Mouse (Mus musculus): ENCODE measurements around the gene Dkk2. TPM values are rescaled to one million over a fixed set of nuclear protein-coding genes. Genes with fewer than 3 reads are reported as not detected.
A peak's percentile ranks its signal among the peaks of the same experiment; 100 is the strongest.

The Dkk2 gene
- polyA plus RNA-seq, 1 experiment from 2014 or later = 6.4 TPM

- H3K4me1 ChIP-seq = peaks cover 32% of the 10 kb centered on the region
- WGBS = 1% methylated on average over 23 of the region's 23 CpGs
- H3K27ac ChIP-seq = no peak overlapping the region
- H3K9me3 ChIP-seq = no peaks in the 10 kb centered on the region
- 0 out of 2 replicates have a peak, but pooled peaks have one; percentile 1 for ATAC-seq (ENCODE audit: low FRiP score, low read depth)
- peaks cover 26% of the 10 kb centered on the region for H3K27me3 ChIP-seq (replicated peaks)
- H3K4me3 ChIP-seq = peak overlapping the region; percentile 44
- peak overlapping the region; percentile 95 for H3K4me2 ChIP-seq (replicated peaks)
- peak overlapping the region; percentile 52 for H3K9ac ChIP-seq
- H3K36me3 ChIP-seq = no peaks in the 10 kb centered on the region
Observed at GRCm38 (mm10) chr3:132085823-132086350, 795 bp downstream of the Dkk2 start.

- Histone ChIP-seq H3K27ac (no peak overlapping the region), H3K4me3 (peak overlapping the region; percentile 44), H3K9ac (no peak overlapping the region), H3K4me1 (peaks cover 32% of the 10 kb centered on the region), H3K36me3 (no peaks in the 10 kb centered on the region), H3K9me3 (no peaks in the 10 kb centered on the region), H3K4me2 (replicated peaks) (peak overlapping the region; percentile 95), H3K27me3 (replicated peaks) (peaks cover 26% of the 10 kb centered on the region)
- 25% methylated on average over 5 of the region's 5 CpGs for WGBS
- ATAC-seq (ENCODE audit: low FRiP score, low read depth) = no peak
Observed at GRCm38 (mm10) chr3:132086461-132086860, 1.4 kb downstream of the Dkk2 start.

- H3K4me2 ChIP-seq (replicated peaks) = peak overlapping the region; percentile 95
- H3K36me3 ChIP-seq = no peaks in the 10 kb centered on the region
- H3K27ac ChIP-seq = no peak overlapping the region
- H3K9ac ChIP-seq = peak overlapping the region; percentile 51
- peak overlapping the region; percentile 39 for H3K4me3 ChIP-seq
- 2% methylated on average over 21 of the region's 21 CpGs for WGBS
- peak; percentile 74 for ATAC-seq (ENCODE audit: low FRiP score, low read depth)
- peaks cover 32% of the 10 kb centered on the region for H3K4me1 ChIP-seq
- no peaks in the 10 kb centered on the region for H3K9me3 ChIP-seq
- peaks cover 26% of the 10 kb centered on the region for H3K27me3 ChIP-seq (replicated peaks)
Observed at GRCm38 (mm10) chr3:132087011-132087486, 2.0 kb downstream of the Dkk2 start.

- no peak overlapping the region for H3K27ac ChIP-seq
- 91% methylated on average over 3 of the region's 3 CpGs for WGBS
Observed at GRCm38 (mm10) chr3:132092983-132093382, 7.9 kb downstream of the Dkk2 start.

GRCm38 (mm10) chr3:132096296-132096695 is 11.2 kb downstream of the Dkk2 start:
- no peak overlapping the region for H3K4me3 ChIP-seq
- no peaks in the 10 kb centered on the region for H3K4me1 ChIP-seq
- H3K9ac ChIP-seq = no peak overlapping the region
- H3K4me2 ChIP-seq (replicated peaks) = no peak overlapping the region
- no peak for ATAC-seq (ENCODE audit: low FRiP score, low read depth)
- H3K9me3 ChIP-seq = no peaks in the 10 kb centered on the region
- H3K36me3 ChIP-seq = no peaks in the 10 kb centered on the region
- 86% methylated on average over 6 of the region's 6 CpGs for WGBS
- no peaks in the 10 kb centered on the region for H3K27me3 ChIP-seq (replicated peaks)
- no peak overlapping the region for H3K27ac ChIP-seq

More at GRCm38 (mm10) chr3:132092983-132093382, 7.9 kb downstream of the Dkk2 start:
- Histone ChIP-seq H3K4me3 (no peak overlapping the region), H3K4me2 (replicated peaks) (no peak overlapping the region), H3K4me1 (no peaks in the 10 kb centered on the region), H3K9me3 (no peaks in the 10 kb centered on the region), H3K27me3 (replicated peaks) (no peaks in the 10 kb centered on the region), H3K9ac (no peak overlapping the region), H3K36me3 (no peaks in the 10 kb centered on the region)
- no peak for ATAC-seq (ENCODE audit: low FRiP score, low read depth)

GRCm38 (mm10) chr3:132100746-132101145 is 15.7 kb downstream of the Dkk2 start:
- H3K4me1 ChIP-seq = no peaks in the 10 kb centered on the region
- H3K4me3 ChIP-seq = no peak overlapping the region
- no peak for ATAC-seq (ENCODE audit: low FRiP score, low read depth)
- WGBS = 80% methylated on average over 3 of the region's 3 CpGs
- no peak overlapping the region for H3K9ac ChIP-seq
- H3K27ac ChIP-seq = no peak overlapping the region
- H3K27me3 ChIP-seq (replicated peaks) = no peaks in the 10 kb centered on the region
- H3K36me3 ChIP-seq = no peaks in the 10 kb centered on the region
- no peaks in the 10 kb centered on the region for H3K9me3 ChIP-seq
- H3K4me2 ChIP-seq (replicated peaks) = no peak overlapping the region

- Histone ChIP-seq H3K27ac (no peak overlapping the region), H3K4me2 (replicated peaks) (no peak overlapping the region), H3K4me1 (no peaks in the 10 kb centered on the region), H3K36me3 (no peaks in the 10 kb centered on the region), H3K27me3 (replicated peaks) (no peaks in the 10 kb centered on the region), H3K4me3 (no peak overlapping the region), H3K9me3 (no peaks in the 10 kb centered on the region), H3K9ac (no peak overlapping the region)
- no peak for ATAC-seq (ENCODE audit: low FRiP score, low read depth)
- 51% methylated on average over 9 of the region's 9 CpGs for WGBS
Observed at GRCm38 (mm10) chr3:132103020-132103419, 17.9 kb downstream of the Dkk2 start.

GRCm38 (mm10) chr3:132103454-132103853 is 18.4 kb downstream of the Dkk2 start:
- no peak for ATAC-seq (ENCODE audit: low FRiP score, low read depth)
- no peaks in the 10 kb centered on the region for H3K27me3 ChIP-seq (replicated peaks)
- H3K4me1 ChIP-seq = no peaks in the 10 kb centered on the region
- no peak overlapping the region for H3K4me2 ChIP-seq (replicated peaks)
- no peaks in the 10 kb centered on the region for H3K36me3 ChIP-seq
- H3K27ac ChIP-seq = no peak overlapping the region
- no peak overlapping the region for H3K4me3 ChIP-seq
- WGBS = 46% methylated on average over 7 of the region's 7 CpGs
- no peaks in the 10 kb centered on the region for H3K9me3 ChIP-seq
- no peak overlapping the region for H3K9ac ChIP-seq

GRCm38 (mm10) chr3:132115772-132116511 is 30.9 kb downstream of the Dkk2 start:
- no peak overlapping the region for H3K9ac ChIP-seq
- no peak overlapping the region for H3K4me3 ChIP-seq
- no peak overlapping the region for H3K27ac ChIP-seq
- no peak for ATAC-seq (ENCODE audit: low FRiP score, low read depth)
- no peaks in the 10 kb centered on the region for H3K27me3 ChIP-seq (replicated peaks)
- no peak overlapping the region for H3K4me2 ChIP-seq (replicated peaks)
- no peaks in the 10 kb centered on the region for H3K36me3 ChIP-seq
- no peaks in the 10 kb centered on the region for H3K9me3 ChIP-seq
- H3K4me1 ChIP-seq = no peaks in the 10 kb centered on the region
- WGBS = 88% methylated on average over 7 of the region's 7 CpGs

- no peak overlapping the region for H3K27ac ChIP-seq
- no peaks in the 10 kb centered on the region for H3K4me1 ChIP-seq
- H3K9ac ChIP-seq = no peak overlapping the region
- ATAC-seq (ENCODE audit: low FRiP score, low read depth) = no peak
- no peak overlapping the region for H3K4me3 ChIP-seq
- no peaks in the 10 kb centered on the region for H3K27me3 ChIP-seq (replicated peaks)
- no peaks in the 10 kb centered on the region for H3K36me3 ChIP-seq
- no peak overlapping the region for H3K4me2 ChIP-seq (replicated peaks)
- WGBS = 59% methylated on average over 5 of the region's 5 CpGs
- no peaks in the 10 kb centered on the region for H3K9me3 ChIP-seq
Observed at GRCm38 (mm10) chr3:132121344-132121743, 36.3 kb downstream of the Dkk2 start.

GRCm38 (mm10) chr3:132122581-132122980 is 37.5 kb downstream of the Dkk2 start:
- ATAC-seq (ENCODE audit: low FRiP score, low read depth) = no peak
- Histone ChIP-seq H3K27me3 (replicated peaks) (no peaks in the 10 kb centered on the region), H3K4me3 (no peak overlapping the region), H3K4me2 (replicated peaks) (no peak overlapping the region), H3K9me3 (no peaks in the 10 kb centered on the region), H3K36me3 (no peaks in the 10 kb centered on the region), H3K9ac (no peak overlapping the region), H3K4me1 (no peaks in the 10 kb centered on the region), H3K27ac (no peak overlapping the region)
- WGBS = 57% methylated on average over 4 of the region's 4 CpGs

GRCm38 (mm10) chr3:132125227-132125740 is 40.2 kb downstream of the Dkk2 start:
- H3K4me3 ChIP-seq = no peak overlapping the region
- no peaks in the 10 kb centered on the region for H3K4me1 ChIP-seq
- H3K9me3 ChIP-seq = no peaks in the 10 kb centered on the region
- H3K36me3 ChIP-seq = no peaks in the 10 kb centered on the region
- H3K27ac ChIP-seq = no peak overlapping the region
- H3K9ac ChIP-seq = no peak overlapping the region
- H3K27me3 ChIP-seq (replicated peaks) = no peaks in the 10 kb centered on the region
- no peak overlapping the region for H3K4me2 ChIP-seq (replicated peaks)
- ATAC-seq (ENCODE audit: low FRiP score, low read depth) = no peak
- 83% methylated on average over 8 of the region's 8 CpGs for WGBS

All from neural tube, embryonic 12.5 days (tissue).